Mouse (Mus musculus): ENCODE results near the gene Zscan22. TPM values are rescaled to one million over a fixed set of nuclear protein-coding genes. Genes with fewer than 3 reads are reported as not detected.

Gene Zscan22
- total RNA-seq (2023): 10.7 TPM

DNA sequence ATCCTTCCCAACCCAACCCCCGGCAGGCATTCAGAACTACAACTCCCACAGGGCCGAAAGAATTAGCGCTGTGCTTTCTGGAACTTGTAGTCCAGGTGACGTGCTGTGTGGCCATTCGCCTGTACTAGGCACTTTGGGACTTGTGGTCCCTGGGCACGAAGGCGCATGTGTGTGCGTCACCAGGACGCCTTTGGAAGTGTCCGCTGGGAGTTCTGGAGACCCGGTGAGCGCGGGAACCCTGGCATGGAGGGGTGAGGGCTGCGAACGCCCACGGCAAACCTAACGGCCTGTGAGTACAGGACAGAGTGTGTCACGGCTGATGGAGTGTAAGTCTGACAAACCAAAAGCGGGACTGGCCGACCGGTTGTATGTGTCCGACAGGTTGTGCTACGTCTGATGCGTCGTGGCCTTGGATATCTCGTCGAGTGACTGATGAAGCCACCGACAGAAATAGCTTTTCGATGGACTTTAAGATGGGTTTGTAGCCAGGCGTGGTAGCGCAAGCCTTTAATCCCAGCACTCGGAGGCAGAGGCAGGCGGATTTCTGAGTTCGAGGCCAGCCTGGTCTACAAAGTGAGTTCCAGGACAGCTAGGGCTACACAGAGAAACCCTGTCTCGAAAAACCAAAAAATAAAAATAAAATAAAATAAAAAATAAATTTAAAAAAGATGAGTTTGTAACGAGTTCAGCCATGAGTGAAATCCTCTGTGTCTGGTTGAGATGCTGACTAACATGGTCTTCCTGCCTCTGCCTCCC is at the start of gene Zscan22:
TSS of gene Zscan22 (plus strand) at position 161 of the 756 bp plus-strand sequence.

DNA sequence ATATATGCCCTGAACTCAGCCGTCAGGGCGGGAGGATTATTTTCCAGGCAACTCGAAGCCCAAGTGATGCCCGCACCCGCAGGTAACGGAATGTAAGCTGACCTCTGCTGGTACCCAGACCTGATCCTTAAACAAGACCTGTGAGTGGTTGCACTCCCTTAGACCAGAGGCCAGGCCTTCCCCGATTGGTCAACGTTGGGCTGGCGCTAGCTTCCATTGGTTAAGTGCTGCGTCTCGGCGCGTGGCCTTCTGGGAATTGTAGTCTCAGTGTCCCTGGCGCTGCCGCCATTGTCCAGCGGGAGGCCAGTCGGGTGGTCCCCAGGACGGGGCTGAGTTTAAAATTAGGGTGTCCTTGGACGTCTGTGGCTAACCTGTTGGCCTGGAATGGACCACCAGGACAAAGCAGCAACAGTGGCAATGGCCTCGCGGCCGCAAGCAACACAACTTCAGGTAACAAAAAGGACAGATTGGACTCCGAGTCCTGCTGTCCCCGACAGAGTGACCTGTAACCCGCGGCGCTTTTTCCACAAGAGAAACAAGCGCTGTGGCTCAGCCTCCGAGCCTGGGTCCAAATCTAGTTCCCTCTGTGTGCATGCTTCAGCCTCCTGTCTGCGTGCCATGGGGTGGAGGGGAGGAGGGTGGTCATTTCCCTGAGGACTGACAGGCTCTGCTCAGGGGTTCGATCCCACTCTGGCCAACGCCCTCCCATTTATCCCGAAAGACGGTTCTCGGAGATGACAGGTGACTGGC is 16.5 kb upstream of the Zscan22 start, which contains the start of gene Zfp128:
TSS of gene Zfp128 (plus strand) at position 267 of the 750 bp plus-strand sequence.

DNA sequence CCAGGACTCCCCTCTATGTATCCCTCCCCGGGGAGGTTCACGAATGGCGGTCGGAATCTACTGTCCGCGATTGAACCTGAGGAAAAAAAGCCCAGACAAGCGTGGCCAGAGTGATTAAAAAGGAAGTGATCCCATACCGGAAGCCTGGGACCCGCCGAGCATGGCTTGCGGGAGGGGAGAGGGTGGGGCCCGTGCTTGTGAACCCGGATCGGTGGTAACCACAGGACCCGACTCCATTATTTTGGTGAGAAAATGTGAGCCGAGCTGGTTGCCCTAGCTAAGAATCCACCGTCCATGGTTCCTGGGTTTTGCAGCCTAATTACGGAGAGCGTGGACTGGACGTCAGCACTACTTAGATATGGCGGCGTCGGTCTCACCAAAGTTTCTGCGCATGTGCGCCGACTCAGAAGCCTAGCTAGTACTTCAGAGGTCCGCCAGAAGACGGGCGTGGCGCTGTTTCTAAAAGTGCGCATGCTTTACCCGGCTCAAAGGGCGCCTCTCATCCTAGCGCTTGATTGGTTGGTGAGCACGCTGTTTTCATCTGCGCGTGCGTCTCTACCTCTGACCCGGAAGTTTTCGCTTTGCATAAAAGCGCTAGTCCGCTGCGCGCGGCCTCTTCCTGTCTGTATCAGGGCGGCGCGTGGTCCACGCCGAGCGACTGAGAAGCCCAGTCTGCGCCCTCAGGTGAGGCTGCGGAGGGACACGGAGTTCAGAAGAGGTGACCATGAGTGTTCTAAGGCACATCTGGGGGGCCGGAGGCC is 24.3 kb downstream of the Zscan22 start, which contains the start of gene Rps5:
TSS of gene Rps5 (plus strand) at position 586 of the 761 bp plus-strand sequence.

DNA sequence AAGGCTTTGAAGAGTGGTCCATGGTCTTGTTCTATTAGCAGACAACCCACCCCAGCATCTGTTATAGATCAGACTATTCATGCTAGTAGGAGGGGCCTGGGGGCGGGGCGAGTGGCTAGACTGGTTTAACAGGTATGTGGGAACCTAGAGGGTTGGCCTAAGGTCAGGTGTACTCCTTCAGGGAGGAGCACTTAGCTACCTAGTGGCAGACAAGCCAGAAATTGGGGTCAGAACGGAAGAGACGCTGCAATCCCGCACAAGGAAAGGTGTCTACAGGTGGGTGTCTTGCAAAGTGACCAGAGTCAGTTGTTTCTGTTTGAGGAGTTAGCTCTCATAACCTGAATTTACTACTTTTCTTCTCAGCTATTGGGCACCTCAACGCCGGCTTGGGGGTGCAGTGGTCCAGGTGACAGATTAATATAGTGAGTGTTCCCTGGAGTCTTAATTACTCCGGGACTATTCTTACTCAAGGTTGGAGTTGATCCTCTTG is 29.6 kb downstream of the Zscan22 start, which contains the start of gene Rnf225:
TSS of gene Rnf225 (plus strand) at position 226 of the 490 bp plus-strand sequence.

Other genes starting within 250 kb of the Zscan22 start
- gene Vmn2r55, start 212.8 kb upstream of the Zscan22 start, total RNA-seq (2023): not detected
- gene Vmn2r56, start 162.8 kb upstream of the Zscan22 start, total RNA-seq (2023): not detected
- 24.6 TPM for gene Zscan18, start 94.2 kb upstream of the Zscan22 start, total RNA-seq (2023)
- 12.0 TPM for gene Zfp329, start 79.0 kb upstream of the Zscan22 start, total RNA-seq (2023)
- 117 TPM for gene Zfp110, start 63.1 kb upstream of the Zscan22 start, total RNA-seq (2023)
- 1.6 TPM for gene Zfp128, start 16.6 kb upstream of the Zscan22 start, total RNA-seq (2023)
- gene Rps5, start 24.5 kb downstream of the Zscan22 start, total RNA-seq (2023): 3,246 TPM
- gene Rnf225, start 29.6 kb downstream of the Zscan22 start, total RNA-seq (2023): 1.8 TPM
- 2.6 TPM for gene Zfp324, start 68.0 kb downstream of the Zscan22 start, total RNA-seq (2023)
- gene Zfp446, start 80.0 kb downstream of the Zscan22 start, total RNA-seq (2023): 7.4 TPM
- not detected for gene Slc27a5, start 100.4 kb downstream of the Zscan22 start, total RNA-seq (2023)
- 378 TPM for gene Trim28, start 101.3 kb downstream of the Zscan22 start, total RNA-seq (2023)
- gene Zbtb45, start 112.2 kb downstream of the Zscan22 start, total RNA-seq (2023): 18.3 TPM
- 102 TPM for gene Chmp2a, start 137.0 kb downstream of the Zscan22 start, total RNA-seq (2023)
- 88.4 TPM for gene Ube2m, start 140.5 kb downstream of the Zscan22 start, total RNA-seq (2023)
- 0.46 TPM for gene Mzf1, start 156.9 kb downstream of the Zscan22 start, total RNA-seq (2023)
- not detected for gene Vmn1r85, start 197.4 kb downstream of the Zscan22 start, total RNA-seq (2023)
- not detected for gene Vmn1r86, start 222.1 kb downstream of the Zscan22 start, total RNA-seq (2023)
- gene Vmn1r87, start 242.3 kb downstream of the Zscan22 start, total RNA-seq (2023): not detected